Mouse (Mus musculus) forebrain, embryonic 15.5 days (tissue): ENCODE data around the gene Tmem41b. TPM values are rescaled to one million over a fixed set of nuclear protein-coding genes. Genes with fewer than 3 reads are reported as not detected.
A peak's percentile ranks its signal among the peaks of the same experiment; 100 is the strongest.
"Not testable (repeated sequence)": the region's sequence is repeated elsewhere in the genome, so short reads cannot be mapped to it uniquely, and the experiment has no call there.

Source experiments
- ATAC-seq: fragments of 200-750 bp; cut with Nextera tagmentation; replicated peaks from 2 replicates; pipeline ENCODE4 v1.8.0; 2017; ENCODE audit warnings: mild to moderate bottlenecking, moderate TSS enrichment, moderate library complexity
- H3K27ac ChIP-seq: fragments of 300-500 bp; sonication (generic); replicated peaks from 2 replicates; pipeline ENCODE4 v1.5.1; 2015; ENCODE audit warnings: mild to moderate bottlenecking, inconsistent platforms
- H3K27me3 ChIP-seq: fragments of 300-500 bp; sonication (generic); 2 replicates; pipeline ENCODE4 v1.6.1; 2015; ENCODE audit warnings: inconsistent platforms
- H3K36me3 ChIP-seq: fragments of 300-500 bp; sonication (generic); 2 replicates; pipeline ENCODE4 v1.6.1; 2015; ENCODE audit warnings: mild to moderate bottlenecking, inconsistent platforms
- H3K4me1 ChIP-seq: fragments of 300-500 bp; sonication (generic); 2 replicates; pipeline ENCODE4 v1.6.1; 2015; ENCODE audit warnings: inconsistent platforms
- H3K4me2 ChIP-seq: fragments of 300-500 bp; sonication (generic); replicated peaks from 2 replicates; pipeline ENCODE4 v1.6.1; 2015; ENCODE audit warnings: mild to moderate bottlenecking, inconsistent platforms
- H3K4me3 ChIP-seq: fragments of 300-500 bp; sonication (generic); 2 replicates; pipeline ENCODE4 v1.5.1; 2015; ENCODE audit warnings: mild to moderate bottlenecking, inconsistent platforms
- H3K9ac ChIP-seq: fragments of 300-500 bp; sonication (generic); replicated peaks from 2 replicates; pipeline ENCODE4 v1.6.1; 2015; ENCODE audit warnings: mild to moderate bottlenecking, inconsistent platforms
- H3K9me3 ChIP-seq: fragments of 300-500 bp; sonication (generic); 2 replicates; pipeline ENCODE4 v1.6.1; 2016; ENCODE audit warnings: inconsistent platforms
- WGBS: fragments of 180-500 bp; shearing (Covaris S2); methylation state at CpG from one replicate; pipeline ENCODE4 v1.1.7; 2015; ENCODE audit warnings: mixed read lengths; 5-methylcytosine and 5-hydroxymethylcytosine counted together
- polyA plus RNA-seq: library from polyadenylated mRNA; unstranded; fragments of >200 nt; fragmentation: Nextera tagmentation; extraction: Ambion mirVana; gene quantifications from 2 replicates; pipeline ENCODE4 v1.2.1, GENCODE M21; 2015

The Tmem41b gene
- 65.0 and 65.1 TPM in 2 replicates for polyA plus RNA-seq

GRCm38 (mm10) chr7:109986775-109987174 is at the start of gene Tmem41b:
TSS of gene Tmem41b (minus strand) at chr7:109986929.
- Histone ChIP-seq H3K9ac (peak within 1 kb of the TSS; percentile 64), H3K4me1 (peaks cover 23% of the 10 kb centered on the region), H3K27ac (peak within 1 kb of the TSS; percentile 94), H3K4me2 (peak within 1 kb of the TSS; percentile 71), H3K4me3 (peak within 1 kb of the TSS; percentile 69)
- ATAC-seq = peak; percentile 31
- H3K9me3 ChIP-seq, H3K27me3 ChIP-seq, H3K36me3 ChIP-seq: not testable (repeated sequence)
- WGBS = 39% methylated on average over 6 of the region's 6 CpGs

- Histone ChIP-seq H3K4me2 (no peak overlapping the region), H3K27me3 (no peaks in the 10 kb centered on the region), H3K9me3 (no peaks in the 10 kb centered on the region), H3K9ac (no peak overlapping the region), H3K4me3 (no peak overlapping the region), H3K36me3 (peaks cover 40% of the 10 kb centered on the region), H3K27ac (no peak overlapping the region), H3K4me1 (no peaks in the 10 kb centered on the region)
- ATAC-seq = no peak
- 70% methylated on average over 3 of the region's 3 CpGs for WGBS
Observed at GRCm38 (mm10) chr7:110030342-110030741, 43.6 kb upstream of the Tmem41b start.

GRCm38 (mm10) chr7:110028826-110029225 is 42.1 kb upstream of the Tmem41b start:
- Histone ChIP-seq H3K4me2 (no peak overlapping the region), H3K9ac (no peak overlapping the region), H3K27ac (no peak overlapping the region), H3K9me3 (no peaks in the 10 kb centered on the region), H3K27me3 (no peaks in the 10 kb centered on the region), H3K36me3 (peaks cover 35% of the 10 kb centered on the region), H3K4me3 (no peak overlapping the region), H3K4me1 (no peaks in the 10 kb centered on the region)
- WGBS = 57% methylated on average over 1 of the region's 1 CpGs
- no peak for ATAC-seq

GRCm38 (mm10) chr7:110026594-110026993 is 39.9 kb upstream of the Tmem41b start:
- Histone ChIP-seq H3K36me3 (peaks cover 17% of the 10 kb centered on the region), H3K9ac (no peak overlapping the region), H3K9me3 (no peaks in the 10 kb centered on the region), H3K27ac (no peak overlapping the region), H3K27me3 (no peaks in the 10 kb centered on the region), H3K4me1 (no peaks in the 10 kb centered on the region), H3K4me2 (no peak overlapping the region), H3K4me3 (no peak overlapping the region)
- no peak for ATAC-seq
- 78% methylated on average over 2 of the region's 2 CpGs for WGBS

GRCm38 (mm10) chr7:110023553-110023952 is 36.8 kb upstream of the Tmem41b start:
- Histone ChIP-seq H3K4me1 (peaks cover 15% of the 10 kb centered on the region), H3K27ac (no peak overlapping the region), H3K36me3 (peaks cover 2% of the 10 kb centered on the region; the same call in 1 of the 2 replicates), H3K27me3 (no peaks in the 10 kb centered on the region), H3K4me2 (no peak overlapping the region), H3K9ac (no peak overlapping the region), H3K9me3 (no peaks in the 10 kb centered on the region), H3K4me3 (no peak overlapping the region)
- no peak for ATAC-seq
- WGBS = 83% methylated on average over 1 of the region's 1 CpGs

GRCm38 (mm10) chr7:110018631-110019482 is 32.1 kb upstream of the Tmem41b start:
- Histone ChIP-seq H3K4me2 (peak overlapping the region; percentile 78), H3K9ac (peak overlapping the region; percentile 96), H3K27ac (peak overlapping the region; percentile 90), H3K27me3 (no peaks in the 10 kb centered on the region), H3K4me1 (peaks cover 15% of the 10 kb centered on the region), H3K36me3 (no peaks in the 10 kb centered on the region), H3K9me3 (no peaks in the 10 kb centered on the region), H3K4me3 (peak overlapping the region; percentile 97)
- WGBS = under 1% methylated on average over 42 of the region's 42 CpGs
- ATAC-seq = peak; percentile 83

- Histone ChIP-seq H3K27me3 (no peaks in the 10 kb centered on the region), H3K4me1 (peaks cover 15% of the 10 kb centered on the region), H3K27ac (peak within 1 kb of the TSS; percentile 90), H3K9me3 (no peaks in the 10 kb centered on the region), H3K4me3 (peak within 1 kb of the TSS; percentile 97), H3K36me3 (no peaks in the 10 kb centered on the region), H3K9ac (peak within 1 kb of the TSS; percentile 96), H3K4me2 (peak within 1 kb of the TSS; percentile 78)
- ATAC-seq = peak; percentile 99
- WGBS = under 1% methylated on average over 48 of the region's 48 CpGs
Observed at GRCm38 (mm10) chr7:110018117-110018630, 31.4 kb upstream of the Tmem41b start, which contains the start of gene Ipo7. TSS of gene Ipo7 (plus strand) at chr7:110018274.

- no peak for ATAC-seq
- Histone ChIP-seq H3K4me2 (no peak overlapping the region), H3K36me3 (no peaks in the 10 kb centered on the region), H3K4me3 (no peak overlapping the region), H3K9ac (no peak overlapping the region), H3K9me3 (no peaks in the 10 kb centered on the region), H3K4me1 (peaks cover 5% of the 10 kb centered on the region), H3K27ac (no peak overlapping the region), H3K27me3 (no peaks in the 10 kb centered on the region)
- 88% methylated on average over 5 of the region's 5 CpGs for WGBS
Observed at GRCm38 (mm10) chr7:110014272-110014671, 27.5 kb upstream of the Tmem41b start.

- Histone ChIP-seq H3K4me2 (no peak overlapping the region), H3K27me3 (no peaks in the 10 kb centered on the region), H3K36me3 (no peaks in the 10 kb centered on the region), H3K9ac (no peak overlapping the region), H3K4me3 (no peak overlapping the region), H3K27ac (no peak overlapping the region), H3K4me1 (no peaks in the 10 kb centered on the region), H3K9me3 (no peaks in the 10 kb centered on the region)
- no peak for ATAC-seq
- 59% methylated on average over 1 of the region's 1 CpGs for WGBS
Observed at GRCm38 (mm10) chr7:110011417-110011816, 24.7 kb upstream of the Tmem41b start.

- Histone ChIP-seq H3K36me3 (no peaks in the 10 kb centered on the region), H3K27ac (no peak overlapping the region), H3K27me3 (no peaks in the 10 kb centered on the region), H3K4me3 (no peak overlapping the region), H3K9me3 (no peaks in the 10 kb centered on the region), H3K4me2 (no peak overlapping the region), H3K4me1 (no peaks in the 10 kb centered on the region), H3K9ac (no peak overlapping the region)
- WGBS = 95% methylated on average over 6 of the region's 6 CpGs
- ATAC-seq = no peak
Observed at GRCm38 (mm10) chr7:110009084-110009483, 22.4 kb upstream of the Tmem41b start.

- 96% methylated on average over 1 of the region's 1 CpGs for WGBS
- no peak overlapping the region for H3K4me3 ChIP-seq
Observed at GRCm38 (mm10) chr7:110008513-110008912, 21.8 kb upstream of the Tmem41b start.

GRCm38 (mm10) chr7:110006471-110007195 is 19.9 kb upstream of the Tmem41b start:
- H3K9me3 ChIP-seq = no peaks in the 10 kb centered on the region
- H3K4me3 ChIP-seq = no peak overlapping the region
- H3K27ac ChIP-seq = no peak overlapping the region
- H3K9ac ChIP-seq = no peak overlapping the region
- no peak overlapping the region for H3K4me2 ChIP-seq
- H3K27me3 ChIP-seq = no peaks in the 10 kb centered on the region
- ATAC-seq = no peak
- H3K36me3 ChIP-seq = no peaks in the 10 kb centered on the region
- H3K4me1 ChIP-seq = no peaks in the 10 kb centered on the region
- 81% methylated on average over 5 of the region's 5 CpGs for WGBS

More at GRCm38 (mm10) chr7:110008513-110008912, 21.8 kb upstream of the Tmem41b start:
- Histone ChIP-seq H3K9ac (no peak overlapping the region), H3K27me3 (no peaks in the 10 kb centered on the region), H3K9me3 (no peaks in the 10 kb centered on the region), H3K4me1 (no peaks in the 10 kb centered on the region), H3K36me3 (no peaks in the 10 kb centered on the region), H3K27ac (no peak overlapping the region), H3K4me2 (no peak overlapping the region)
- no peak for ATAC-seq
